Mouse (Mus musculus) spleen, postnatal 10 days (tissue): Measurements from ENCODE around the gene Znrf2.
A peak's percentile ranks its signal among the peaks of the same experiment; 100 is the strongest.

Experiments used
- DNase-seq, 2 experiments: peaks; one replicate each; pipeline ENCODE4 v3.0.0; 2021 to 2022; ENCODE audit warnings: low spot score in 2 of 2

Znrf2 gene

GRCm38 (mm10) chr6:54914977-54915376 is 98.3 kb downstream of the Znrf2 start:
- DNase-seq: no peak

- no peak for DNase-seq
Observed at GRCm38 (mm10) chr6:54916163-54916562, 99.4 kb downstream of the Znrf2 start.

- DNase-seq: no peak
Observed at GRCm38 (mm10) chr6:54916941-54917340, 100.2 kb downstream of the Znrf2 start.

- DNase-seq: peak in 1 of 2 experiments; percentile 71
Observed at GRCm38 (mm10) chr6:54917523-54917922, 100.8 kb downstream of the Znrf2 start.

- no peak for DNase-seq
Observed at GRCm38 (mm10) chr6:54918521-54918920, 101.8 kb downstream of the Znrf2 start.

GRCm38 (mm10) chr6:54924538-54924937 is 107.8 kb downstream of the Znrf2 start:
- DNase-seq: peak in 1 of 2 experiments; percentile 10

- DNase-seq: no peak
Observed at GRCm38 (mm10) chr6:54925736-54926440, 109.2 kb downstream of the Znrf2 start.

GRCm38 (mm10) chr6:54926899-54927298 is 110.2 kb downstream of the Znrf2 start:
- no peak for DNase-seq

GRCm38 (mm10) chr6:54927946-54928345 is 111.2 kb downstream of the Znrf2 start:
- DNase-seq: no peak

GRCm38 (mm10) chr6:54931641-54932040 is 114.9 kb downstream of the Znrf2 start:
- no peak for DNase-seq

- no peak for DNase-seq
Observed at GRCm38 (mm10) chr6:54932526-54932925, 115.8 kb downstream of the Znrf2 start.

GRCm38 (mm10) chr6:54933216-54933615 is 116.5 kb downstream of the Znrf2 start:
- DNase-seq: no peak

- DNase-seq: no peak
Observed at GRCm38 (mm10) chr6:54933866-54934265, 117.2 kb downstream of the Znrf2 start.

GRCm38 (mm10) chr6:54934313-54934712 is 117.6 kb downstream of the Znrf2 start:
- no peak for DNase-seq

- DNase-seq: no peak
Observed at GRCm38 (mm10) chr6:54934930-54935329, 118.2 kb downstream of the Znrf2 start.

- no peak for DNase-seq
Observed at GRCm38 (mm10) chr6:54936496-54936895, 119.8 kb downstream of the Znrf2 start.

GRCm38 (mm10) chr6:54939631-54940030 is 122.9 kb downstream of the Znrf2 start:
- no peak for DNase-seq

- DNase-seq: no peak
Observed at GRCm38 (mm10) chr6:54940126-54940525, 123.4 kb downstream of the Znrf2 start.

GRCm38 (mm10) chr6:54941149-54941548 is 124.4 kb downstream of the Znrf2 start:
- DNase-seq: no peak
